Mouse (Mus musculus): ENCODE results near the gene Pi16. TPM values are rescaled to one million over a fixed set of nuclear protein-coding genes. Genes with fewer than 3 reads are reported as not detected.

The Pi16 gene
- polyA plus RNA-seq, 1 experiment, result 4.3 TPM

DNA sequence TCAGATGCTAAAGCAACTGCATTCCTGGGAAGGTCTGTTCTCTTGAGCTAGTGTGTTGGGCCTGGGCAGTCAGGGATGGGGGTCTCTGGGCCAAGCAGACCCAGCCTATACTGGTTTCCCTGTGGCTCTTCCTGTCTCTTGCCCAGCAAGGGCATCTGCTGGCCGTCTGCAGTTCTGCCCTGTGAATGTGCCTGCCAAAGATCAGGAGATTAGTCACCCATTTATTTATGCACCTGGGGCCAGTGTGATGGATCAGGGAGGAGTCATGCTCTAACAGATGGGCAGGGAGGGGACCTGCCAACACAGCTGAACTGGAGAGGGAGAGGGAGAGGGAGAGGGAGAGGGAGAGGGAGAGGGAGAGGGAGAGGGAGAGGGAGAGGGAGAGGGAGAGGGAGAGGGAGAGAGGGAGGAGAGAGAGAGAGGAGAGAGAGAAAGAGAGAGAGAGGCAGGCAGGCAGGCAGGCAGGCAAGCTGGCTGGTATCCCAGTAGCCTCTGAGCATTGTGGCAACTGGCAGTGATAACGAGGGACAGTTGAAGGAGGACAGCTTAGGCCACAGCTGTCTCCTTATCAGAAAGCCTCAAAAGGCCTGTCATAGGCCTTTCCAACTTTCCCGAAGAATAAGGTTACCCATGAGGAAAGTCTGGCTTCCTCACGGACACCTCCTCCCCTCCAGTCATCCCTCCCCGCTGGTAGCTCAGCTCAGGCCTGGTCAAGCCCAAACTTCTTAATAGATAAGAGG is 13.4 kb downstream of the Pi16 start:
- TF ChIP-seq CTCF (IDR thresholded peaks at IDR 0.05; ENCODE audit: control insufficient read depth, insufficient read depth, insufficient replicate concordance, low read depth, low read length) (no peak), POLR2A (IDR thresholded peaks at IDR 0.05; ENCODE audit: control insufficient read depth, low read depth, low read length) (no peak)
- no peaks in the 10 kb centered on the region for H3K27me3 ChIP-seq (ENCODE audit: control insufficient read depth, insufficient read depth, low read length)
- no peak overlapping the region for H3K27ac ChIP-seq (ENCODE audit: control insufficient read depth, insufficient read depth, low read depth, low read length)
- H3K4me1 ChIP-seq (ENCODE audit: control insufficient read depth, insufficient read depth, low read length), result peaks cover 25% of the 10 kb centered on the region
- H3K4me3 ChIP-seq (ENCODE audit: control insufficient read depth, low read depth, low read length), result no peak overlapping the region
- H3K36me3 ChIP-seq (ENCODE audit: control insufficient read depth, insufficient read depth, low read length), result no peaks in the 10 kb centered on the region

GRCm38 (mm10) chr17:29332186-29332685 is 14.8 kb downstream of the Pi16 start:
- Histone ChIP-seq H3K4me3 (ENCODE audit: control insufficient read depth, low read depth, low read length) (no peak overlapping the region), H3K36me3 (ENCODE audit: control insufficient read depth, insufficient read depth, low read length) (no peaks in the 10 kb centered on the region), H3K4me1 (ENCODE audit: control insufficient read depth, insufficient read depth, low read length) (peaks cover 13% of the 10 kb centered on the region), H3K27me3 (ENCODE audit: control insufficient read depth, insufficient read depth, low read length) (no peaks in the 10 kb centered on the region), H3K27ac (ENCODE audit: control insufficient read depth, insufficient read depth, low read depth, low read length) (no peak overlapping the region)
- TF ChIP-seq CTCF (IDR thresholded peaks at IDR 0.05; ENCODE audit: control insufficient read depth, insufficient read depth, insufficient replicate concordance, low read depth, low read length) (no peak), POLR2A (IDR thresholded peaks at IDR 0.05; ENCODE audit: control insufficient read depth, low read depth, low read length) (no peak)

DNA sequence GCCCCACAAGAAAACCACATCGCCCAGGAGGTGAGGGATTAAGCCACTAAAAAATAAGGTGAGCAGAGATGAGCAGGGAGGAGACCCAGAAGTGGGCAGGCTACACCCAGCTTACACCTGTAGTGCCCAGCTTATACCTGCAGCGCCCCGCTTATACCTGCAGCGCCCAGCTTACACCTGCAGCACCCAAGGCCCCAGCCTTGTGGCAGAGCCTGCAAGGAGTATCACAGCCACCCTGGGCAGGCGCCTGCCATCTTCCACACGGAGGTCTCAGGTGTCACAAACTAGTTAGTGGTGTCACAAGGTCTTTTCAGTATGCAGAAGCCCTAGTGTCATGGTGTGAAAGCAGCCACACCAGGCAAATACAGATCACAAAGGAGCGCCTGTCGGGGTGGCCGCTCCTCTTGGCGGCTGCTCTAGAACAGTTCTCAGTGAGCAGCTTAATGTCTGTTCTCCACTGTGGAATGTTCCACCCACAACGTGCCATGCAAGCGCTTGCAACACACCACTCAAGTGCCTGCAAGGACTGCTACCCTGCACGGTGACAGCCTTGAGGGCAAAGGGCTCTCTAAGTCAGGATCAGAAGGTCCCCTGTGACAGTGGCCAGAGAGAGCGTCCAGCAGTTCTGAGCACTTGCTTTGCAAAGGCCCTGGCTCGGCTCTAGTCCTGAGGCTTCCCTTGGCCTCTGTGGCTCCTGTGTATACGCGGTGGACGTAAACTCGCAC is 18.9 kb downstream of the Pi16 start:
- Histone ChIP-seq H3K27ac (ENCODE audit: control insufficient read depth, insufficient read depth, low read depth, low read length) (no peak overlapping the region), H3K27me3 (ENCODE audit: control insufficient read depth, insufficient read depth, low read length) (no peaks in the 10 kb centered on the region), H3K4me1 (ENCODE audit: control insufficient read depth, insufficient read depth, low read length) (no peaks in the 10 kb centered on the region), H3K36me3 (ENCODE audit: control insufficient read depth, insufficient read depth, low read length) (no peaks in the 10 kb centered on the region), H3K4me3 (ENCODE audit: control insufficient read depth, low read depth, low read length) (no peak overlapping the region)
- TF ChIP-seq CTCF (IDR thresholded peaks at IDR 0.05; ENCODE audit: control insufficient read depth, insufficient read depth, insufficient replicate concordance, low read depth, low read length) (no peak), POLR2A (IDR thresholded peaks at IDR 0.05; ENCODE audit: control insufficient read depth, low read depth, low read length) (no peak)

DNA sequence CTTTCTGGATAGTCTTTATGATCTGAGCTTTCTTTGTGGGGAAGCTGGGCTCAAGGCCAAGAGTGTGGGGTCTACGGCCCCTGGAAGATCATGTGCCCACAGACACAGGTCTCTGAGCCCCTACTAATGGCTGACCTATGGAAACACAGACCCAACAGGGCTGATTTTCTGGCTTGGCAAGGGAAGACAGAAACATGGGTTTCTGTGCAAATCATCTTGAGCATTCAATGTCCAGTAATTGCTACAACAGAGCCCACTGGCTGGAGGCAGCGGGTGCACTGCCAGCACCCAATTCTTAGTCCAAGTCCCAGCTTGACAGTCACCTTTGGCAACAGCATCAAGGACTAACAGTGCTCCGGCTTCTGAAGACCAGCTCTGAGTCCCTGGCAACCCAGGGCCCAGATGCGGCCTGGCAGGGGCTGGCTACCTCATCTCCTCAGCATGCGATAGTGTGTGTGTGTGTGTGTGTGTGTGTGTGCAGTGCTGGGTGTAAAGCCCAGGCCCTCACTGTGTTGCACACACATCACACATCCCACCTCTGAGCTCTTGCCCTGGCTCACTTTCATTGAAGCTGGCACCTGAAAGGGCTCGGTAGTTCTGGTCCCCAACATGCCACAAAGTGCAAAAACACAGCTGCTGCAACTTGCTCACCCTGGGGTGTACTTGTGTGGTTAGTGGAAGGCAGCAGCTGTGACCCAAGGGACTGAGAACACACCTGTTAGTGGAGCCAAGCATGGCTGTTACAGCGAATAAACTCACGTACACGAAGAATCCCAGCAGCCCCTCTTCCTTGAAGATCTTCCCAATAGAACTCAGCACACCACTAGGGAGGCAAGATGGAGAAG is 20.7 kb downstream of the Pi16 start:
- TF ChIP-seq POLR2A (IDR thresholded peaks at IDR 0.05; ENCODE audit: control insufficient read depth, low read depth, low read length), result no peak
- no peak for TF ChIP-seq CTCF (IDR thresholded peaks at IDR 0.05; ENCODE audit: control insufficient read depth, insufficient read depth, insufficient replicate concordance, low read depth, low read length)
- Histone ChIP-seq H3K4me3 (ENCODE audit: control insufficient read depth, low read depth, low read length) (no peak overlapping the region), H3K4me1 (ENCODE audit: control insufficient read depth, insufficient read depth, low read length) (peaks cover 13% of the 10 kb centered on the region), H3K36me3 (ENCODE audit: control insufficient read depth, insufficient read depth, low read length) (no peaks in the 10 kb centered on the region), H3K27me3 (ENCODE audit: control insufficient read depth, insufficient read depth, low read length) (no peaks in the 10 kb centered on the region), H3K27ac (ENCODE audit: control insufficient read depth, insufficient read depth, low read depth, low read length) (no peak overlapping the region)

- H3K27ac ChIP-seq (ENCODE audit: control insufficient read depth, insufficient read depth, low read depth, low read length), result no peak overlapping the region
- no peak overlapping the region for H3K4me3 ChIP-seq (ENCODE audit: control insufficient read depth, low read depth, low read length)
- no peak for TF ChIP-seq POLR2A (IDR thresholded peaks at IDR 0.05; ENCODE audit: control insufficient read depth, low read depth, low read length)
- TF ChIP-seq CTCF (IDR thresholded peaks at IDR 0.05; ENCODE audit: control insufficient read depth, insufficient read depth, insufficient replicate concordance, low read depth, low read length), result no peak
- no peaks in the 10 kb centered on the region for H3K27me3 ChIP-seq (ENCODE audit: control insufficient read depth, insufficient read depth, low read length)
- H3K36me3 ChIP-seq (ENCODE audit: control insufficient read depth, insufficient read depth, low read length), result no peaks in the 10 kb centered on the region
- H3K4me1 ChIP-seq (ENCODE audit: control insufficient read depth, insufficient read depth, low read length), result peaks cover 13% of the 10 kb centered on the region
Observed at GRCm38 (mm10) chr17:29339170-29339768, 21.8 kb downstream of the Pi16 start.

GRCm38 (mm10) chr17:29340406-29341261 is 23.2 kb downstream of the Pi16 start:
- H3K27me3 ChIP-seq (ENCODE audit: control insufficient read depth, insufficient read depth, low read length), result no peaks in the 10 kb centered on the region
- no peaks in the 10 kb centered on the region for H3K36me3 ChIP-seq (ENCODE audit: control insufficient read depth, insufficient read depth, low read length)
- no peak for TF ChIP-seq CTCF (IDR thresholded peaks at IDR 0.05; ENCODE audit: control insufficient read depth, insufficient read depth, insufficient replicate concordance, low read depth, low read length)
- no peak for TF ChIP-seq POLR2A (IDR thresholded peaks at IDR 0.05; ENCODE audit: control insufficient read depth, low read depth, low read length)
- H3K27ac ChIP-seq (ENCODE audit: control insufficient read depth, insufficient read depth, low read depth, low read length), result no peak overlapping the region
- H3K4me1 ChIP-seq (ENCODE audit: control insufficient read depth, insufficient read depth, low read length), result peaks cover 17% of the 10 kb centered on the region
- H3K4me3 ChIP-seq (ENCODE audit: control insufficient read depth, low read depth, low read length), result no peak overlapping the region
